Mouse (Mus musculus): ENCODE measurements around the gene Slc39a3.
A peak's percentile ranks its signal among the peaks of the same experiment; 100 is the strongest.
"Not testable (repeated sequence)": the region's sequence is repeated elsewhere in the genome, so short reads cannot be mapped to it uniquely, and the experiment has no call there.

The Slc39a3 gene

GRCm38 (mm10) chr10:81050645-81051044 lies 13.4 kb upstream of the Slc39a3 start:
- no peak for DNase-seq (ENCODE audit: extremely low spot score, low read depth, low spot score)

- DNase-seq (ENCODE audit: extremely low spot score, low read depth, low spot score): not testable (repeated sequence)
These were observed 8.0 kb upstream of the Slc39a3 start for GRCm38 (mm10) chr10:81045246-81045645.

- DNase-seq (ENCODE audit: extremely low spot score, low read depth, low spot score): peak; percentile 44
These were observed 4.4 kb upstream of the Slc39a3 start for GRCm38 (mm10) chr10:81041458-81042175.

GRCm38 (mm10) chr10:81036251-81036650 lies 975 bp downstream of the Slc39a3 start:
- DNase-seq (ENCODE audit: extremely low spot score, low read depth, low spot score): no peak

- DNase-seq (ENCODE audit: extremely low spot score, low read depth, low spot score): no peak
These were observed 3.6 kb downstream of the Slc39a3 start for GRCm38 (mm10) chr10:81033586-81033985.

- no peak for DNase-seq (ENCODE audit: extremely low spot score, low read depth, low spot score)
These were observed 8.2 kb downstream of the Slc39a3 start for GRCm38 (mm10) chr10:81029031-81029430.

- DNase-seq (ENCODE audit: extremely low spot score, low read depth, low spot score): no peak
These were observed 9.0 kb downstream of the Slc39a3 start for GRCm38 (mm10) chr10:81028219-81028618.

- DNase-seq (ENCODE audit: extremely low spot score, low read depth, low spot score): no peak
These were observed 9.9 kb downstream of the Slc39a3 start for GRCm38 (mm10) chr10:81027331-81027730.

GRCm38 (mm10) chr10:81026857-81027256 lies 10.4 kb downstream of the Slc39a3 start:
- DNase-seq (ENCODE audit: extremely low spot score, low read depth, low spot score): no peak

- no peak for DNase-seq (ENCODE audit: extremely low spot score, low read depth, low spot score)
These were observed 11.5 kb downstream of the Slc39a3 start, which contains the start of gene Diras1 for GRCm38 (mm10) chr10:81025639-81026275. TSS of gene Diras1 (minus strand) at chr10:81025662.

- no peak for DNase-seq (ENCODE audit: extremely low spot score, low read depth, low spot score)
These were observed 12.1 kb downstream of the Slc39a3 start for GRCm38 (mm10) chr10:81025047-81025621.

GRCm38 (mm10) chr10:81024346-81024937 lies 12.8 kb downstream of the Slc39a3 start:
- DNase-seq (ENCODE audit: extremely low spot score, low read depth, low spot score): no peak

GRCm38 (mm10) chr10:81022744-81023143 lies 14.5 kb downstream of the Slc39a3 start:
- DNase-seq (ENCODE audit: extremely low spot score, low read depth, low spot score): no peak

- DNase-seq (ENCODE audit: extremely low spot score, low read depth, low spot score): no peak
These were observed 15.6 kb downstream of the Slc39a3 start for GRCm38 (mm10) chr10:81021547-81022110.

GRCm38 (mm10) chr10:81020207-81020606 lies 17.0 kb downstream of the Slc39a3 start:
- no peak for DNase-seq (ENCODE audit: extremely low spot score, low read depth, low spot score)

GRCm38 (mm10) chr10:81019687-81020086 lies 17.5 kb downstream of the Slc39a3 start:
- no peak for DNase-seq (ENCODE audit: extremely low spot score, low read depth, low spot score)

GRCm38 (mm10) chr10:81018326-81018725 lies 18.9 kb downstream of the Slc39a3 start:
- DNase-seq (ENCODE audit: extremely low spot score, low read depth, low spot score): no peak

GRCm38 (mm10) chr10:81016645-81017044 lies 20.6 kb downstream of the Slc39a3 start:
- peak; percentile 20 for DNase-seq (ENCODE audit: extremely low spot score, low read depth, low spot score)

- no peak for DNase-seq (ENCODE audit: extremely low spot score, low read depth, low spot score)
These were observed 21.6 kb downstream of the Slc39a3 start for GRCm38 (mm10) chr10:81015666-81016065.

- peak; percentile 87 for DNase-seq (ENCODE audit: extremely low spot score, low read depth, low spot score)
These were observed 22.5 kb downstream of the Slc39a3 start, which contains the start of gene Gng7 for GRCm38 (mm10) chr10:81014393-81015384. TSS of gene Gng7 (minus strand) at chr10:81014945.
